Mouse (Mus musculus) heart, postnatal 10 days (tissue): Measurements from ENCODE around the gene Lipn. TPM values are rescaled to one million over a fixed set of nuclear protein-coding genes. Genes with fewer than 3 reads are reported as not detected.

Experiments
- microRNA-seq, 2 experiments: library from miRNA; unstranded; fragments of <30 nt; microRNA quantifications; one replicate each; pipeline ENCODE4 v1.2.0; 2022
- total RNA-seq, 2 experiments: library from RNA; stranded (reverse); gene quantifications; 2 replicates each; pipeline ENCODE4 v1.2.3; 2021

Lipn gene
- total RNA-seq, 2 experiments from 2014 or later, result not detected

Small RNA genes lying within 50 kb of the gene (microRNA-seq; reads per million reads assigned to microRNA genes)
- 0 reads per million in 2 experiments for gene Gm23334

Other genes starting within 250 kb of the Lipn start
- gene Lipf, start 106.2 kb upstream of the Lipn start, total RNA-seq, result not detected
- not detected for gene Lipk, start 59.1 kb upstream of the Lipn start, total RNA-seq
- not detected for gene Lipm, start 33.6 kb downstream of the Lipn start, total RNA-seq
- not detected for gene Ankrd22, start 98.7 kb downstream of the Lipn start, total RNA-seq
- 1 to 10 TPM; 4.9 to 6.9 TPM for gene Stambpl1, start 124.9 kb downstream of the Lipn start, total RNA-seq
- 100 to 1,000 TPM; 522 to 615 TPM for gene Acta2, start 188.2 kb downstream of the Lipn start, total RNA-seq
- gene Fas, start 223.3 kb downstream of the Lipn start, total RNA-seq, result 10 to 100 TPM in 1 of 2 experiments, 1 to 10 TPM in 1; 5.4 to 10.6 TPM